Mouse (Mus musculus): ENCODE results near the gene Paxip1.

The Paxip1 gene

GRCm38 (mm10) chr5:27791303-27792172 is at the start of gene Paxip1:
TSS of gene Paxip1 (minus strand) at chr5:27791691.
- peak; percentile 97 for DNase-seq (ENCODE audit: low spot score)

GRCm38 (mm10) chr5:27838061-27838460 is 46.6 kb upstream of the Paxip1 start:
- no peak for DNase-seq (ENCODE audit: low spot score)

- DNase-seq (ENCODE audit: low spot score) = no peak
Observed at GRCm38 (mm10) chr5:27835096-27835495, 43.6 kb upstream of the Paxip1 start.

GRCm38 (mm10) chr5:27827971-27828370 is 36.5 kb upstream of the Paxip1 start:
- no peak for DNase-seq (ENCODE audit: low spot score)

- no peak for DNase-seq (ENCODE audit: low spot score)
Observed at GRCm38 (mm10) chr5:27821161-27821560, 29.7 kb upstream of the Paxip1 start.

GRCm38 (mm10) chr5:27818840-27819672 is 27.6 kb upstream of the Paxip1 start:
- no peak for DNase-seq (ENCODE audit: low spot score)

GRCm38 (mm10) chr5:27814282-27814681 is 22.8 kb upstream of the Paxip1 start:
- DNase-seq (ENCODE audit: low spot score) = no peak

GRCm38 (mm10) chr5:27793923-27794322 is 2.4 kb upstream of the Paxip1 start:
- peak; percentile 66 for DNase-seq (ENCODE audit: low spot score)

GRCm38 (mm10) chr5:27792531-27793205 is 1.2 kb upstream of the Paxip1 start:
- DNase-seq (ENCODE audit: low spot score) = no peak

- DNase-seq (ENCODE audit: low spot score) = no peak
Observed at GRCm38 (mm10) chr5:27792173-27792470, 631 bp upstream of the Paxip1 start.

- DNase-seq (ENCODE audit: low spot score) = peak; percentile 59
Observed at GRCm38 (mm10) chr5:27790910-27791288, 592 bp downstream of the Paxip1 start.

GRCm38 (mm10) chr5:27790086-27790909 is 1.2 kb downstream of the Paxip1 start:
- peak; percentile 45 for DNase-seq (ENCODE audit: low spot score)

GRCm38 (mm10) chr5:27789586-27789985 is 1.9 kb downstream of the Paxip1 start:
- no peak for DNase-seq (ENCODE audit: low spot score)

GRCm38 (mm10) chr5:27783381-27783780 is 8.1 kb downstream of the Paxip1 start:
- DNase-seq (ENCODE audit: low spot score) = no peak

- no peak for DNase-seq (ENCODE audit: low spot score)
Observed at GRCm38 (mm10) chr5:27767948-27768347, 23.5 kb downstream of the Paxip1 start.

GRCm38 (mm10) chr5:27765780-27766179 is 25.7 kb downstream of the Paxip1 start:
- DNase-seq (ENCODE audit: low spot score) = no peak

- DNase-seq (ENCODE audit: low spot score) = no peak
Observed at GRCm38 (mm10) chr5:27744944-27745343, 46.5 kb downstream of the Paxip1 start.

GRCm38 (mm10) chr5:27739216-27739615 is 52.3 kb downstream of the Paxip1 start:
- no peak for DNase-seq (ENCODE audit: low spot score)

- peak; percentile 67 for DNase-seq (ENCODE audit: low spot score)
Observed at GRCm38 (mm10) chr5:27737168-27737567, 54.3 kb downstream of the Paxip1 start.

GRCm38 (mm10) chr5:27732288-27732868 is 59.1 kb downstream of the Paxip1 start:
- no peak for DNase-seq (ENCODE audit: low spot score)

- DNase-seq (ENCODE audit: low spot score) = no peak
Observed at GRCm38 (mm10) chr5:27731392-27731791, 60.1 kb downstream of the Paxip1 start.
